Mouse (Mus musculus) embryonic facial prominence, embryonic 15.5 days (tissue): ENCODE data around the gene Gm20388. TPM values are rescaled to one million over a fixed set of nuclear protein-coding genes. Genes with fewer than 3 reads are reported as not detected.
A peak's percentile ranks its signal among the peaks of the same experiment; 100 is the strongest.

Experiments used
- ATAC-seq: fragments of 200-750 bp; cut with Nextera tagmentation; 2 replicates; pipeline ENCODE4 v1.8.0; 2017; ENCODE audit warnings: low read depth, moderate TSS enrichment; ENCODE audit not compliant: insufficient number of reproducible peaks, low FRiP score, low TSS enrichment
- H3K27ac ChIP-seq: fragments of 300-500 bp; sonication (generic); replicated peaks from 2 replicates; pipeline ENCODE4 v1.5.1; 2015; ENCODE audit warnings: mild to moderate bottlenecking, inconsistent platforms
- H3K27me3 ChIP-seq: fragments of 300-500 bp; sonication (generic); 2 replicates; pipeline ENCODE4 v1.6.1; 2015; ENCODE audit warnings: inconsistent platforms
- H3K36me3 ChIP-seq: fragments of 300-500 bp; sonication (generic); 2 replicates; pipeline ENCODE4 v1.6.1; 2015; ENCODE audit warnings: mild to moderate bottlenecking, inconsistent platforms
- H3K4me1 ChIP-seq: fragments of 300-500 bp; sonication (generic); 2 replicates; pipeline ENCODE4 v1.6.1; 2015; ENCODE audit warnings: inconsistent platforms
- H3K4me2 ChIP-seq: fragments of 300-500 bp; sonication (generic); replicated peaks from 2 replicates; pipeline ENCODE4 v1.6.1; 2015; ENCODE audit warnings: mild to moderate bottlenecking, inconsistent platforms
- H3K4me3 ChIP-seq: fragments of 300-500 bp; sonication (generic); replicated peaks from 2 replicates; pipeline ENCODE4 v1.5.1; 2015; ENCODE audit warnings: mild to moderate bottlenecking, inconsistent platforms
- H3K9ac ChIP-seq: fragments of 300-500 bp; sonication (generic); 2 replicates; pipeline ENCODE4 v1.6.1; 2015; ENCODE audit warnings: inconsistent platforms
- H3K9me3 ChIP-seq: fragments of 300-500 bp; sonication (generic); replicated peaks from 2 replicates; pipeline ENCODE4 v1.6.1; 2016; ENCODE audit warnings: inconsistent platforms
- WGBS: fragments of 180-500 bp; shearing (Covaris S2); methylation state at CpG from one replicate; pipeline ENCODE4 v1.1.7; 2015; 5-methylcytosine and 5-hydroxymethylcytosine counted together
- polyA plus RNA-seq: library from polyadenylated mRNA; unstranded; fragments of >200 nt; fragmentation: Nextera tagmentation; extraction: Ambion mirVana; gene quantifications from 2 replicates; pipeline ENCODE4 v1.2.1, GENCODE M21; 2015

Gm20388 gene
- polyA plus RNA-seq, 1 experiment from 2014 or later: 8.0 TPM

DNA sequence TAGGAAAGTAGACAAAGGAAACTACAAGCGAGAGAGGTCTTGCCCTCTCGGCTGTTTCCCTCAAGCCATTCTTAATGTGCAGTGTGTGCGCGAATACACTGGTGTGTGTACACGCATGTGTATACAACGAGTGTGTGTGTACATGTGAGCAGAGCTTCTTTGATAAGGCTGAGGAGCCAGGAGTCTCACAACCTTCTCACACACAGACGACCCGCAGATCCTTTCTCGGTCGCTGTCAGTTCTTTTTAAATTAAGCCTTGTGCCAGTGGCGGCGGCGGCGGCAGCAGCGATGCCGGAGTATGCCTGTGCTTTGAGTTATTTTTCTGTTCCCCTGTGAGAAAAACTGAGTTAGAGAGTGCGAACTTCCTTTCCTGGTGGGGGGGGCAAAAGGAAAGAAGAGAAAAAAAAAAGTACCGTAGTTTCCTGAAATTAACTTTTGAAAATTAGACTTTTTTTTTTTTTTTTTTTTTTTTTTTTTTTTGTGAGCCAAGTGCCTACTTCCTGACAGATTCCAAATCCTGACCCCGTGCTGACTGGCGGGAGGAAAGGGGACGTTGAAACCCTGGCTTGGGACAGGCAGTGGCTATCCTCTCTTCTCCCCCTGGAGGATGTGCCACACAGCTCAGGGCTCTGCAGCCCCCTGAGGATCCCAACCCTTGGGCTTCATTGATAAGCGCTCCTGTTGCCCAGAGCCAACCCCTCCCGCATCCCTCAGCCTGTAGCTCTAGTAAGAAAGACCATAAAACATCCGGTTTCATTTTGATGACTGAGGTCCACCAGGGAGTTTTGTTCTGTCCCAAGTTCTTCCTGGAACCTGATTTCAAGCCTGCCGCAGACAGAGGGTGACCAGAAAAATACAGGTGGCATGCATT lies 1038.2 kb downstream of the Gm20388 start:
- peak overlapping the region; percentile 21; the same call in 1 of the 2 replicates for H3K4me2 ChIP-seq
- peaks cover 71% of the 10 kb centered on the region for H3K27me3 ChIP-seq
- ATAC-seq: no peak
- 0 out of 2 replicates have a peak overlapping the region, but pooled peaks have one; percentile 2 for H3K4me3 ChIP-seq
- no peaks in the 10 kb centered on the region for H3K9me3 ChIP-seq
- no peak overlapping the region for H3K27ac ChIP-seq
- peaks cover 26% of the 10 kb centered on the region for H3K4me1 ChIP-seq
- WGBS: 29% methylated on average over 25 of the region's 25 CpGs
- no peak overlapping the region for H3K9ac ChIP-seq
- H3K36me3 ChIP-seq: no peaks in the 10 kb centered on the region

DNA sequence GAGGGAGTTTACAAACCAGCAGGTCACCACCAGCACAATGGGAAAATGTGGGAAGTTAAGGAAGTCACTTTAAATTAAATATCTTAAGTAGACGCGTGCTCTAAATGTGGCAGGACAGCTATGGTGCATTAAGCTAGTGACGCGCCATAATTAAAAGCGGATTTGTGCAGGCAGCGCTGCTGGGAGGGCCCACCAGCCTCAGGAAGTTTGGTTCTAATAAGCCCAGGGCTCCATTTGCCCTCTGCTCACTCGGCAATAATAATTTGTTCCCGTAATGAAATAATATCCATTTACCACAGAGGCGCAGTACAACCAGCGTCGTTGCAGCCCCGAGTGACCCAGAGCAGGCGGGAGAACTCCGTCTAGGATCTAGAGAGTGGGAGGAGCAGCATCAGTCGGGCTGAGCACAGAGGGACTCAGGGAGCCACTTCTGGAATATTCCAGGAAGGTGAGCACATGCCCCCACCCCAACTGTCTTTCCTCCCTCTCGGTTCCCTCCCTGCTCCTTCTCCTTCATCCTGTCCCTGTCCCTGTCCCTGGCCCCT lies 1040.1 kb downstream of the Gm20388 start:
- peaks cover 80% of the 10 kb centered on the region for H3K27me3 ChIP-seq

DNA sequence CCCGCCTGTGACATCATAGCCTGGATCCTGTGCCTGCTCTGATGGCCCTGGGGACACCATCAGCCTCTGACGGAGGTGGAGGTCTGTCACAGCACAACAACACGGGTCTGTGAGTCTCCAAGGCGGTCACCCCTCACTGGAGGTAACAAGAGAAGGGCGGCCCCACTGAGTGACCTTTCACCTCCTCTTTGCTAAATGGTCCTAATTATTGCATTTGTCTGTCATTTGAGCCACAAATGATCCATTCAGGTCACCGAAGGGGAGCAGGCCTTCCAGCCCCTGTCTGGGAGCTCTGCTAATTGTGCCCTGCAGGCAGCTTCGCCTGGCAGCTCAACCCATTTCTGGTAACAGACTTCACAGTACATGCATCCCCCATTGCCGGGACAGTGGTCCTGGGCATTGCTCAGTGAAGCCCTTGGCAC lies 1048.8 kb downstream of the Gm20388 start:
- H3K27me3 ChIP-seq: peaks cover 93% of the 10 kb centered on the region
- no peaks in the 10 kb centered on the region for H3K4me1 ChIP-seq
- no peak overlapping the region for H3K4me2 ChIP-seq
- no peak for ATAC-seq
- no peak overlapping the region for H3K4me3 ChIP-seq
- no peak overlapping the region for H3K9ac ChIP-seq
- no peaks in the 10 kb centered on the region for H3K9me3 ChIP-seq
- WGBS: 23% methylated on average over 8 of the region's 8 CpGs
- no peak overlapping the region for H3K27ac ChIP-seq
- H3K36me3 ChIP-seq: no peaks in the 10 kb centered on the region

More for the DNA sequence above, 1040.1 kb downstream of the Gm20388 start:
- Histone ChIP-seq H3K4me3 (no peak overlapping the region), H3K36me3 (no peaks in the 10 kb centered on the region), H3K4me1 (peaks cover 26% of the 10 kb centered on the region), H3K9ac (no peak overlapping the region), H3K9me3 (no peaks in the 10 kb centered on the region), H3K27ac (0 out of 2 replicates have a peak overlapping the region, but pooled peaks have one; percentile 1), H3K4me2 (peak overlapping the region; percentile 21; the same call in 1 of the 2 replicates)
- 14% methylated on average over 16 of the region's 16 CpGs for WGBS
- ATAC-seq: peak; percentile 53; the same call in 1 of the 2 replicates

DNA sequence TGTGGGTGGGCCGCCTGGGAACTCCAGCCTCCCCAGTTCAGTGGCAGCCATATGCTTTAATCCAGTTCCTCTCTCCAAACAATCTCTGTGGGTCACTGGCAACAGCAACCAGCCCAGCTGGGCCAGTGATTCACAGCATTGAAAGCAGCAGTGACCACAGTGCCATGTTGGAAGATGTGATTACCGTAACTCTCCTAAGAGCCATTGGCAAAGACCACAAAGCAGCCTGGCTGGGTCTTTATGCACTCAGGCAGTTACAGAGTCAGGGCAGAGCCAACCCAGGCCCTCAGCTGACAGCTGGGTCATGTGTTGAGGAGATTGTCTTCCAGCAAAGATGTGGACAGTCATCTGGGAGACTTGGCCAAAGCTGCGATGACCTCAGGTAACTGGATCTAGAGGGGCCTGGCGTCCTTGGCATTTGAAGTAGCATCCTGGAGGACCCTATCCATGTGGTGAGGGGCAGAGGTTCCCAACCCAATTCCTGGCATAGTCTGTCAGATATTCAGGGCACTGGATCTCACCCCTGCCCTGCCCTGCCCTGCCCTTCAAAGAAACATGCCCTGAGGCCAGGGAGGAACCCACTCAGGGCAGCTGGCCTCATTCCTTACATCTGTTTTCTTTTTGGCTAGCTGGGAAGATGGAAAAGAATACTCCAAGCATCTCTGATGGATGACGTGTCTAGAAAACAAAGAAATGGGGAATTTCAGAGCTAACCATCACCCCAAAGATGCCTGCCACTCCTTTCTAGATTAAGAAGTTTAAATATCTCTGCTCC lies 1052.2 kb downstream of the Gm20388 start:
- Histone ChIP-seq H3K27ac (no peak overlapping the region), H3K4me1 (peaks cover 7% of the 10 kb centered on the region), H3K9ac (no peak overlapping the region), H3K4me2 (no peak overlapping the region), H3K9me3 (no peaks in the 10 kb centered on the region), H3K36me3 (no peaks in the 10 kb centered on the region), H3K4me3 (no peak overlapping the region), H3K27me3 (peaks cover 79% of the 10 kb centered on the region)
- no peak for ATAC-seq
- WGBS: 72% methylated on average over 5 of the region's 5 CpGs

DNA sequence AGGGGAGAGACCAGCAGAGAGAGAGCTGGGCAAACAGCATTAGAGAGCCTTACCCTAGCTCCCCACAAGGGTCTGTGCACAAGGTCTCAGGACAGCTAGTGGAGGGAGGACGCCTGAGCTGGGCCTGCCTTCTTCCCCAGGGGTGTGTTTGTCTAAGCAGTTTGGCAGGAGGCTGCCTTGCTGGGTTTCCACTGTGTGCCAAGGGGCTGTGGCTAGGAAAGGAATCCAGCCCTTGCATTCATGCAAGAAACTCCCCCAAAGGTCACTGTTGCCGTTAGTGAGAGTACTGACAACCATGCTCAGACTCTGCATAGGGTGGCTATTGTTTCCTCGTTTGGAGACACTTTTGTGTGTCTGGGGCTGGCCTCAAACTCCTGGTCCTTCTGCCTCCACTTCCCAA lies 1055.9 kb downstream of the Gm20388 start:
- H3K4me1 ChIP-seq: peaks cover 8% of the 10 kb centered on the region
- H3K9ac ChIP-seq: no peak overlapping the region
- H3K4me3 ChIP-seq: no peak overlapping the region
- H3K27me3 ChIP-seq: peaks cover 77% of the 10 kb centered on the region
- H3K4me2 ChIP-seq: no peak overlapping the region
- WGBS: 17% methylated on average over 3 of the region's 3 CpGs
- no peaks in the 10 kb centered on the region for H3K36me3 ChIP-seq
- H3K9me3 ChIP-seq: no peaks in the 10 kb centered on the region
- ATAC-seq: no peak
- H3K27ac ChIP-seq: no peak overlapping the region

DNA sequence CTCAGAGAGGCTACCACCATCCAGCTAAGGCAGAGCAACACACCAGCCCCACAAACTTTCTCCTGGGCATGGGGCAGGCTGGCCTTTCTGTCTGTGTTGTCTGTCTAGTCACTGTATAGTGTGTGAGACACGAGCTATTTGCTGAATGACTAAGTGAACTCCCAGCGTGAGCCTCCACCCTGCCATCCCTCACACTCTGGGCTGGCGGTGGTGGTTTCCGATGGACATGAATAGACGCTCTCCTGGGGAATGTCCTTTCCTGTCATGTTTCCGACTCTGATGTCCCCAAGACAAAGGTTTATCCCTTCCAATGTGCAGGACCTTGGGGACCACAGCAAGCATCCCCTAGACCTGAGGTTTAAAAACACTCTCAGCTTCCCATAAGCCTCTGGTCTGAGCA lies 1057.7 kb downstream of the Gm20388 start:
- Histone ChIP-seq H3K36me3 (no peaks in the 10 kb centered on the region), H3K9ac (no peak overlapping the region), H3K27ac (no peak overlapping the region), H3K4me2 (no peak overlapping the region), H3K4me1 (peaks cover 19% of the 10 kb centered on the region), H3K9me3 (no peaks in the 10 kb centered on the region), H3K27me3 (peaks cover 77% of the 10 kb centered on the region), H3K4me3 (no peak overlapping the region)
- no peak for ATAC-seq
- 58% methylated on average over 6 of the region's 6 CpGs for WGBS

DNA sequence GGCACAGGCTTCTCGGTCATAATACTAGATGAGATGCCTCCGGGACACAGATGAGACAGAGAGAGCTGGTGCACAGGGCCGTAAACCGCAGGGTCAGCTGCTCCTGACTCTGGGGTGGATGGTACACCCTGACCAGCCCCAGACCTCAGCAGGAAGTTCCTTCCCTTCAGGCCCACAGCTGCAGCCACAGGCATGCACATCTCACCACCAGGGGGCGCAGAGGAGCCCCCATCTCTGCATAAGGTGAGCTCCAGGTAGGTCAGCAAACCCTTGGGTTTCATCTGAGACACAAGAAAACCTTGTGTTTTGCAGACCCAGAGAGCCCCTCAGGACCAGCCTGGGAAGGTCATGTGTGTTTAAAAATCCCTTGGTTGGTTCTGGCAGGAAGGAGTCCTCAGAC lies 1059.7 kb downstream of the Gm20388 start:
- no peak for ATAC-seq
- Histone ChIP-seq H3K4me1 (peaks cover 19% of the 10 kb centered on the region), H3K9me3 (no peaks in the 10 kb centered on the region), H3K27me3 (peaks cover 84% of the 10 kb centered on the region), H3K27ac (no peak overlapping the region), H3K36me3 (no peaks in the 10 kb centered on the region), H3K4me3 (no peak overlapping the region), H3K9ac (no peak overlapping the region), H3K4me2 (no peak overlapping the region)
- 33% methylated on average over 5 of the region's 5 CpGs for WGBS

DNA sequence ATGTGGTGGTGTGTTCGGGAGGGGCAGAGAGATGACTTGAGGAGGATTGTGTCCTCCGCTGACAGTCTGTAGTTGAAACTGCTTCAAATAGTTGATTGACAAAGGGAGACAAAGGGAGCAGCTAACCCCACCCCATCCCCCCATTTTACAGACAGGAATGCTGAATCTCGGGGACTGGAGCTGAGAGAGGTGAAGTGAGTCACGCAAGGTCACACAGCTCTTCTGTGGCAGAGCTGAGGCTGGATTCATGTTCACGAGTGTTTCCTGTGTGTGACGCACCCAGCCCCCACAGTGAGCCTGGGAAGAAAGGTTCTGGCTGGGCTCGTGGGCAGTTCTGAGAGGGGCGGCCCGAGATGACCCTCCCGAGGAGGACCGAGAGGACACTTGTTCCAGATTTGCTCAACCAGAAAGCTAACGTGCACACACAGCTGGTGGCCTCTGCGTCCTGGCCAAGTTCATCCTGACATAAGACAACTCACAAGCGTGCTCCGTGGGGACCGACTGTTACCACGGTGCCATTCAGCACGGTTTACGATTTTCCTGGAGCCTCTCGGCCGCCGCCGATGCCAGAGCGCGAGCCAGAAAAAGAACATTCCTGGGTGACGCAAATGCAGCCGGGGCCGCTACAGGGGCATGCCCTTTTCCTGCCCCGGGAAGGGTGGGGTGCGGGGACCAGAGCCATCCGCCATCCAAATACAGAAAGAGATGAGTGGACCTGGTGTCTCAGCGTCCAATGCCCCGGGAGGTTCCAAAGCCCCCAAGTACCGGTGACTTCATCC lies 1061.2 kb downstream of the Gm20388 start:
- peak; percentile 31; the same call in 1 of the 2 replicates for ATAC-seq
- peaks cover 12% of the 10 kb centered on the region for H3K4me1 ChIP-seq
- H3K27ac ChIP-seq: no peak overlapping the region
- H3K9ac ChIP-seq: no peak overlapping the region
- no peaks in the 10 kb centered on the region for H3K36me3 ChIP-seq
- no peaks in the 10 kb centered on the region for H3K9me3 ChIP-seq
- WGBS: 19% methylated on average over 34 of the region's 34 CpGs
- H3K4me3 ChIP-seq: peak overlapping the region; percentile 30
- H3K27me3 ChIP-seq: peaks cover 75% of the 10 kb centered on the region
- peak overlapping the region; percentile 48 for H3K4me2 ChIP-seq

DNA sequence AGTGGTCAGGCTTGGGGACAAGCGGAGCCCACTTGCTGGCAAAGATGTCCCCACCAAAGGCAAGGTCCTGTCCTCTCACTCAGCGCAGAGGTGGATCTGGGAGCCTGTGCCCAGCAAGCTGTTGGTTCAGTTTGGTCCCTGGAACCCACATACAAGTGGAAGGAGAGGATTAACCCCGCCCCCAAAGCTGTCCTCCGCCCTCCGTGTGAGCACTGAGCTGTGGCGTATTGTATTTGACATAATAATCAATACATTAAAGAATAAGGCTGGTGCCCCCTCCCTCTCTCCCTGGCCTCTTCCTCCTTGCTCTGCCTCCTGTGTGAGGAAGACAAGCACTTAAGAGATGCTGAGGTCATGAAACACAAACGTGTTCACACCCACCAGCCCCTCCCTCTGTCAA lies 1062.4 kb downstream of the Gm20388 start:
- Histone ChIP-seq H3K4me1 (peaks cover 16% of the 10 kb centered on the region), H3K4me3 (no peak overlapping the region), H3K9ac (no peak overlapping the region), H3K27ac (no peak overlapping the region), H3K36me3 (no peaks in the 10 kb centered on the region), H3K9me3 (no peaks in the 10 kb centered on the region), H3K4me2 (no peak overlapping the region), H3K27me3 (peaks cover 71% of the 10 kb centered on the region)
- ATAC-seq: no peak
- WGBS: 17% methylated on average over 7 of the region's 7 CpGs

DNA sequence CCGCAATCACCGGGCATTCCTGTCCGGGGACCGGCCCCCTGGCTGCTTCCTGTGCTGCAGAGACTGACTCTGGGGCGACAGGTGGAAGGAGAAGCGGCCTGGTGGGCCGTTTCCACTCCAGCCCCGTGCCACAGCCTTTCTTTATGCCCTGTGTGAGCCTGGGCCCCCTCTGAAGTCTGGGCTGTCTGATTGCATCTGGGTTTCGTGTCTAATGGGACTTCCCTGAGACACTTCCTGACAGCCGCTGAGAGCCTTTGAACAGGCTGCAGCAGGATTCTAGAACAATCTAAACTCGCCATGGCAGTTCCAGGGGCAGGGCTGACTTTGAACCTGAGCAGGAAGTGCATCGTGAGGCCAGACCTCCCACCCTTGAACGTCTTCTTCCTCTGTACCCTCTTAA lies 1066.5 kb downstream of the Gm20388 start:
- 46% methylated on average over 13 of the region's 13 CpGs for WGBS
- Histone ChIP-seq H3K9ac (no peak overlapping the region), H3K27ac (no peak overlapping the region; the same call in 1 of the 2 replicates), H3K27me3 (peaks cover 50% of the 10 kb centered on the region), H3K9me3 (no peaks in the 10 kb centered on the region), H3K4me3 (no peak overlapping the region), H3K4me2 (no peak overlapping the region), H3K4me1 (peaks cover 18% of the 10 kb centered on the region), H3K36me3 (no peaks in the 10 kb centered on the region)
- no peak for ATAC-seq
